Mouse (Mus musculus) retina, adult 2 months (tissue): ENCODE measurements around the gene Tectb.
"Not testable (repeated sequence)": the region's sequence is repeated elsewhere in the genome, so short reads cannot be mapped to it uniquely, and the experiment has no call there.

Experiments used
- DNase-seq: peaks from one replicate; pipeline ENCODE4 v3.0.0-alpha.2; 2012; ENCODE audit warnings: low read depth, low spot score

Tectb gene

GRCm38 (mm10) chr19:55180433-55180832 is at the start of gene Tectb:
Tectb (plus strand) TSS chr19:55180733.
- no peak for DNase-seq

GRCm38 (mm10) chr19:55131747-55132146 is 48.8 kb upstream of the Tectb start:
- no peak for DNase-seq

GRCm38 (mm10) chr19:55132476-55132875 is 48.1 kb upstream of the Tectb start:
- DNase-seq, result no peak

GRCm38 (mm10) chr19:55134521-55134920 is 46.0 kb upstream of the Tectb start:
- DNase-seq, result no peak

- DNase-seq, result no peak
Observed at GRCm38 (mm10) chr19:55135918-55136317, 44.6 kb upstream of the Tectb start.

- no peak for DNase-seq
Observed at GRCm38 (mm10) chr19:55136693-55137427, 43.7 kb upstream of the Tectb start.

GRCm38 (mm10) chr19:55137884-55138283 is 42.6 kb upstream of the Tectb start:
- DNase-seq, result no peak

DNA sequence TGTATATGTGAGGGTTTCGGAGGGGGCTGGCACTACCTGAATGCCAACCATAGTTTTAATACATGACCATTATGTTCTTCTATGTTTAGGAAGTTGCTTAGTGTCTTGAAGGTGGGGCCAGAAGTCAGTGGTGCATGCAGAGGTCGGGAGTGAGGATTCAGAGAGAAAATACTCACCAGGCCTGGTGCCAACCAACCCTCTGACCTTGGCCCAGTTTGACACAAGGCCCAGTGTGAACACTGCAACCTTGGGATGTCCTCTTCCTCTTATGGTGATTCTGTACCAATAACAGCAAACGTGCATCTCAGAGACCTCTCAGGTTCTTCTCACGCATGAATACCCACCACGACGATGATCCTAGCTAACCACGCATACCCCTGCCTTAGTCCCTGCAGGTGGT is 42.0 kb upstream of the Tectb start:
- DNase-seq, result no peak

DNA sequence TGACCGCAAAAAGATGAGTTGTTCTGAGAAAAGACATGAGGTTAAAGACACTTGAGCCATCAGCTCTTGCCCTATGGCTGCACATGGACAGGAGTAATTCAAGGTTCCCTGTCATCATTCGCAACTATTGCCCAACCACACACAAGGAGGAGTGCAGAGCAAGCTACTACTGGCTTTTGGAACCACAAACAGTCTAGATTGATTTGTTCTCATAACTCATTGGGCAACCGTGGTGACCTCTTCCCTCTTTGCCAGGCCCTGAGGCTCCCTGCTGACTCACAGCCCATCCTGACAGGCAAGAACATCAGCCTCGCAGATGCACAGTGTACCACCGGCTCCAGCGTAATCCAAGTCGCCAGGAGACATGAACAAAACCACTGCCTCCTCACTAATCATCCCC is 41.2 kb upstream of the Tectb start:
- no peak for DNase-seq

- DNase-seq, result no peak
Observed at GRCm38 (mm10) chr19:55143391-55144300, 36.9 kb upstream of the Tectb start.

DNA sequence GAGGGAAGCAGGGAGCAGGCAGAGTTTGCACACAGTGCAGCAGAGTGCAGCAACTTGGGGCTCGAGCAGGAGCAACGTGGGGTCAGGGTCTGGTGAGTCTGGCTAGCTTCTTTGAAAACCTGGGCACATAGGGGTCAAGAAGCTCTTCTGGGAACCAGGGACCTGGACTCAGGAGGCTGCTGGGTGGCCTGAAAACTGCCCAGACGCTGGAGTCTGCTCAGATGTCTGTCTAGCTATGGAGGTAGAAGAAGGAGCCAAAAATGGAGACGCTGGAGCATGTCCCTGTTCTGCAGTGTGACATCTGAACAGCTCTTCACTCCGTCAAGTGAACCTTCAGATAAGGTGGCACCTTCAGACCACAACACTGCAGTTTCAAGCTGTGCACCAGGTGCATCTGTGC is 35.8 kb upstream of the Tectb start:
- DNase-seq, result no peak

GRCm38 (mm10) chr19:55145136-55145535 is 35.4 kb upstream of the Tectb start:
- no peak for DNase-seq

DNA sequence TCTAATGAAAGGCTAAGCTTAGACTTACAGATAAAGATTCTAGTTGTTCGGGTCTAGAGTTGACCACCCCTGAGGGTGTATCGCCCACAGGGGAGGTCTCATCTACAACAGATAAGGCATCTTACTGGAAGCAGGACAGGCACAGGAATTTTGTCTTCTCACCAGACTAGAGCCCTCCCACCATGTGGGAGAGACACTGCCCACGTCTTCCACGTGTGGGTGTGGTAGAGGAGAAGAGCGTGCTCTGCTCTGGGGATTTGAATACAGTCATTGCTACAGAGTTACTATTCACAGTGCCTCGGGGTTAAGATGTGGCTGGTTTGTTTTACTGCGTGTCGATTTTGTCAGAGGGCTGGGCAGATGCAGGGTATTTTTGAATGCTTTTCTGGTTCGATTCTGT is 33.0 kb upstream of the Tectb start:
- no peak for DNase-seq

DNA sequence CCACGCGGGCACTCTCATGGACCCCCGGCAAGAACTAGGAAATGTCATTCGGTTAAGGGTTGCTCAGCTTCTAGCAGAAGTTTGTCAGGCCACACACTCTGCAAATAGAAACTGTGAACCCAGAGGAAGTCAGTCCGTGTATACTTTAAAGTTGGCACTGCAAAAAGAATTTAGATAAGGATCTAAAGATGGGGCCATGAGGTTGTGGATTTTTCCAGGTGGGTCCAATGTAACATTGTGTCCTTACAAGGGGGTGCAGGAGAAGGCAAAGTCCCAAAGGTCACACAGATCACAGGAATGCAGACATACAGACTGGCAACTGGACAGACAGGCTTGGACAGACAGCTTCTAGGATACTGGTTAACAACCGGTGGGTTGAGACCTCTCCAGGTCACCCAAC is 32.4 kb upstream of the Tectb start:
- no peak for DNase-seq

DNA sequence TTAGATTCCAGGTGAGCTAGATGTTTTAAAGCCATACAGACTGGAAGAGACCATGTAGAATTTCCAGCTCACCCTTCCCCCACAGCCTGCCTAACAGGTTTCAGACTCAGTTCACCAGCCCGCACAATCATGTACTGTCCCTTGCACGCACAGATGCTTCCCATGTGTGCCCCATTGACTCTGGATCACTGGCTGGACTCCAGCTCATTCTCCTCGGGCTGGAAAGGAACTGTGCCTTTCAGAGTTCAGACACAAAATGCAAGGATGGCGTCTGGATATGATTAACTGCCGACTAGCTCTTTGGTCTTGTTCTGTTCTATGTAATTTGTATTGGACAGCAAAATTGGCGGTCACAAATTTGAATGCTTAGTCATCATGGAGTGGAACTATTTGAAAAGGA is 30.9 kb upstream of the Tectb start:
- DNase-seq, result no peak

DNA sequence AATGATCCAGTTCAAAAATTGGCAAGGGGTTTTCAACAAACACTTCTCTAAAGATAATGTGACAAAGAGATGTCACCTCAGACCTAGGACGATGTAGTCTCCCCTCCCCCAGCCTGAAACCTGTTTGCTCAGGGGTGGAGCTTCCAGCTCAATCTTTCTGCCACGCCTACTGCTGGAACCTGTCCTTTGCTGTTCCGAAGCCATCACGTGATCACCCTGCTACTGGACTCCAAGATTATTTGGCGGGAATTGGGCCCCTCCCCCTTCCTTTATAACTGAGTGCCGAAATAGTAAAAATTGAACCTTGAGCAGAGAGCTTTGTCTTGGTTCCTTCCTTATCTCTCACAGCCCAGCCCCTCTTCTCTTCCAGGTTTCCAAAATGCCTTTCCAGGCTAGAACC is 28.3 kb upstream of the Tectb start:
- DNase-seq, result not testable (repeated sequence)

- no peak for DNase-seq
Observed at GRCm38 (mm10) chr19:55152983-55153382, 27.6 kb upstream of the Tectb start.

- DNase-seq, result no peak
Observed at GRCm38 (mm10) chr19:55157029-55157428, 23.5 kb upstream of the Tectb start.

DNA sequence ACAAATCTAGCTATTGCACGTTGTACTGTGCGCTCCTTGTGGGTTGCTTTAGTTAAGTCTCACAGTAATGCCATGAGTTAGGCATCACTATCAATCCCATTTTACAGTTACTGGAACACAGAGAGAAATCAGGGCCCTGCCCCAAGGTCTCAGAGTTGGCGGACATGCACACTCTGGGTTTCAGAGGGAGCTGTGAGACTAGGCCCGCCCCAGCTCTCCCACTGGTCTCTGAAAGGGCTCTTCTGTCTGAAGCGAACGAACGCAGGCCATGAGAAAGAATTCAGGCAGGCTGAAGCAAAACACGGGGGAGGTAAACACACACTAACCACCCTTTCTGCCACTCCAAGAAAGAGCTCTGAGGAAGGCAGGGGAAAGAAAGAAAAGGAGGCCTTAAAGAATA is 21.9 kb upstream of the Tectb start:
- no peak for DNase-seq

GRCm38 (mm10) chr19:55159826-55160225 is 20.7 kb upstream of the Tectb start:
- DNase-seq, result no peak

GRCm38 (mm10) chr19:55162271-55162670 is 18.3 kb upstream of the Tectb start:
- DNase-seq, result no peak

DNA sequence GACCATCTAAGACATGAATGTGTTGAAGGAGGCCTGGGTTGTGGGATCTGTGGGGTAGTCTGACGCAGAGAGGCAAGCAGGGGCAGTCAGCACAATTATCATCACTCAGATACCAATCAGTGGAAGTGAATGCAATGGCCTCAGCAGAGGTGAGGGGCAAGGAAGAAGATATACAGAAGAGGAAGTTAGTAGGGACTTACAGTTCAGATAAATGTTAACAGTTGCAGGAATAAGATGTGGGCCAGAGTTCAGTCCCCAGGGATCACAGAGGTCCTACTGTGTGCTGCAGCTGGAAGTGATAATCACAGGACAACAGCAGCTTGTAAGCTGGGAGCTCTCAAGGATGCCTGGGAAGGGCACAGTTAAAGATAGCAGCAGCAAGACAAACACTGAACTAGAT is 16.4 kb upstream of the Tectb start:
- no peak for DNase-seq
